Mouse (Mus musculus) bone marrow macrophage, adult 2 months (primary cell): ENCODE data around the gene 1700001C19Rik. TPM values are rescaled to one million over a fixed set of nuclear protein-coding genes. Genes with fewer than 3 reads are reported as not detected.

ENCODE experiments used
- H3K27ac ChIP-seq: 2 replicates; pipeline ENCODE4 v1.5.1; 2012; ENCODE audit warnings: low read depth, low read length; ENCODE audit not compliant: insufficient read depth
- H3K4me1 ChIP-seq: 2 replicates; pipeline ENCODE4 v1.6.1; 2012; ENCODE audit warnings: low read length; ENCODE audit not compliant: control insufficient read depth, insufficient read depth
- H3K4me3 ChIP-seq: 2 replicates; pipeline ENCODE4 v1.5.1; 2012; ENCODE audit warnings: mild to moderate bottlenecking, low read length, moderate library complexity; ENCODE audit not compliant: insufficient read depth
- CTCF ChIP-seq: IDR thresholded peaks from 2 replicates; pipeline ENCODE4 v1.5.1; 2012; ENCODE audit warnings: low read depth, mild to moderate bottlenecking, low read length, moderate library complexity
- POLR2A ChIP-seq: IDR thresholded peaks from 2 replicates; pipeline ENCODE4 v1.6.1; 2012; ENCODE audit warnings: mild to moderate bottlenecking, low read depth, low read length, borderline replicate concordance
- polyA plus RNA-seq: library from polyadenylated mRNA; stranded (reverse); fragments of >200 nt; gene quantifications from 2 replicates; pipeline ENCODE4 v1.2.4, GENCODE M21; 2012; ENCODE audit not compliant: missing spikeins, insufficient read depth, insufficient read length

Gene 1700001C19Rik
- polyA plus RNA-seq, 1 experiment, result 0.34 TPM

- TF ChIP-seq POLR2A (no peak), CTCF (peak; percentile 35; the same call in 1 of the 2 replicates)
- H3K27ac ChIP-seq, result no peak overlapping the region
Measured at GRCm38 (mm10) chr17:47407717-47408557, 29.2 kb downstream of the 1700001C19Rik start.

GRCm38 (mm10) chr17:47400451-47400850, 36.7 kb downstream of the 1700001C19Rik start, which contains the start of gene Guca1a:
TSS of gene Guca1a (minus strand) at chr17:47400584.
- H3K4me1 ChIP-seq, result peaks cover 5% of the 10 kb centered on the region; the same call in 1 of the 2 replicates
- no peak within 1 kb of the TSS for H3K27ac ChIP-seq
- no peak for TF ChIP-seq CTCF
- no peak for TF ChIP-seq POLR2A
- no peak within 1 kb of the TSS for H3K4me3 ChIP-seq

More at GRCm38 (mm10) chr17:47407717-47408557, 29.2 kb downstream of the 1700001C19Rik start:
- no peaks in the 10 kb centered on the region for H3K4me1 ChIP-seq
- no peak overlapping the region for H3K4me3 ChIP-seq

GRCm38 (mm10) chr17:47399091-47399490, 38.1 kb downstream of the 1700001C19Rik start:
- TF ChIP-seq CTCF (no peak), POLR2A (no peak)

GRCm38 (mm10) chr17:47395376-47395913, 41.7 kb downstream of the 1700001C19Rik start:
- peaks cover 5% of the 10 kb centered on the region; the same call in 1 of the 2 replicates for H3K4me1 ChIP-seq
- H3K4me3 ChIP-seq, result peak overlapping the region; percentile 70
- peak overlapping the region; percentile 61 for H3K27ac ChIP-seq
- TF ChIP-seq POLR2A (no peak; the same call in 1 of the 2 replicates), CTCF (no peak)

More at GRCm38 (mm10) chr17:47399091-47399490, 38.1 kb downstream of the 1700001C19Rik start:
- Histone ChIP-seq H3K4me3 (no peak overlapping the region), H3K27ac (no peak overlapping the region), H3K4me1 (peaks cover 5% of the 10 kb centered on the region; the same call in 1 of the 2 replicates)

- peak overlapping the region; percentile 24 for H3K27ac ChIP-seq
- TF ChIP-seq POLR2A (no peak), CTCF (no peak)
- H3K4me1 ChIP-seq, result peaks cover 5% of the 10 kb centered on the region; the same call in 1 of the 2 replicates
- H3K4me3 ChIP-seq, result peak overlapping the region; percentile 70
Measured at GRCm38 (mm10) chr17:47394223-47394869, 42.8 kb downstream of the 1700001C19Rik start.

- no peak overlapping the region for H3K27ac ChIP-seq
- TF ChIP-seq CTCF (peak; percentile 94), POLR2A (no peak)
- no peaks in the 10 kb centered on the region for H3K4me1 ChIP-seq
- no peak overlapping the region for H3K4me3 ChIP-seq
Measured at GRCm38 (mm10) chr17:47386649-47387048, 50.5 kb downstream of the 1700001C19Rik start.

- Histone ChIP-seq H3K4me3 (no peak within 1 kb of the TSS), H3K4me1 (no peaks in the 10 kb centered on the region), H3K27ac (no peak within 1 kb of the TSS)
- no peak for TF ChIP-seq CTCF
- no peak for TF ChIP-seq POLR2A
Measured at GRCm38 (mm10) chr17:47385145-47385544, 52.0 kb downstream of the 1700001C19Rik start, which contains the start of gene Guca1b. TSS of gene Guca1b (plus strand) at chr17:47385393.

- Histone ChIP-seq H3K4me1 (no peaks in the 10 kb centered on the region), H3K27ac (no peak overlapping the region), H3K4me3 (no peak overlapping the region)
- no peak for TF ChIP-seq POLR2A
- TF ChIP-seq CTCF, result no peak
Measured at GRCm38 (mm10) chr17:47384064-47384463, 53.1 kb downstream of the 1700001C19Rik start.

GRCm38 (mm10) chr17:47383266-47383665, 53.9 kb downstream of the 1700001C19Rik start:
- Histone ChIP-seq H3K27ac (no peak overlapping the region), H3K4me3 (no peak overlapping the region), H3K4me1 (no peaks in the 10 kb centered on the region)
- no peak for TF ChIP-seq CTCF
- no peak for TF ChIP-seq POLR2A
